Mouse (Mus musculus) liver, postnatal 0 days (tissue): Measurements from ENCODE around the gene Hcfc1.

Experiments used
- CTCF ChIP-seq: sonication (generic); IDR thresholded peaks from 2 replicates; pipeline ENCODE4 v1.5.1; 2016; ENCODE audit warnings: antibody characterized with exemption, low read depth
- EP300 ChIP-seq: IDR thresholded peaks from 2 replicates; pipeline ENCODE4 v1.6.1; 2016; ENCODE audit warnings: antibody characterized with exemption, low read depth, mild to moderate bottlenecking

GRCm38 (mm10) chrX:73966248-73967176, at the start of gene Hcfc1:
- no peak; the same call in 1 of the 2 replicates for TF ChIP-seq EP300
- TF ChIP-seq CTCF, result no peak
